Mouse (Mus musculus) heart, postnatal 36 days (tissue): ENCODE data around the gene Tnk1. TPM values are rescaled to one million over a fixed set of nuclear protein-coding genes. Genes with fewer than 3 reads are reported as not detected.

Source experiments
- DNase-seq, 2 experiments: peaks; one replicate each; pipeline ENCODE4 v3.0.0; 2021 to 2022
- intact Hi-C: fragments of 180-260 bp; cut with DNase I; formaldehyde crosslinking; loops from one replicate; pipeline ENCODE4 v1.15.1; 2025
- total RNA-seq, 2 experiments: library from RNA; stranded (reverse); gene quantifications; 2 replicates each; pipeline ENCODE4 v1.2.3; 2021

The Tnk1 gene
- total RNA-seq, 2 experiments from 2014 or later: 0.08 to 0.11 TPM

DNA sequence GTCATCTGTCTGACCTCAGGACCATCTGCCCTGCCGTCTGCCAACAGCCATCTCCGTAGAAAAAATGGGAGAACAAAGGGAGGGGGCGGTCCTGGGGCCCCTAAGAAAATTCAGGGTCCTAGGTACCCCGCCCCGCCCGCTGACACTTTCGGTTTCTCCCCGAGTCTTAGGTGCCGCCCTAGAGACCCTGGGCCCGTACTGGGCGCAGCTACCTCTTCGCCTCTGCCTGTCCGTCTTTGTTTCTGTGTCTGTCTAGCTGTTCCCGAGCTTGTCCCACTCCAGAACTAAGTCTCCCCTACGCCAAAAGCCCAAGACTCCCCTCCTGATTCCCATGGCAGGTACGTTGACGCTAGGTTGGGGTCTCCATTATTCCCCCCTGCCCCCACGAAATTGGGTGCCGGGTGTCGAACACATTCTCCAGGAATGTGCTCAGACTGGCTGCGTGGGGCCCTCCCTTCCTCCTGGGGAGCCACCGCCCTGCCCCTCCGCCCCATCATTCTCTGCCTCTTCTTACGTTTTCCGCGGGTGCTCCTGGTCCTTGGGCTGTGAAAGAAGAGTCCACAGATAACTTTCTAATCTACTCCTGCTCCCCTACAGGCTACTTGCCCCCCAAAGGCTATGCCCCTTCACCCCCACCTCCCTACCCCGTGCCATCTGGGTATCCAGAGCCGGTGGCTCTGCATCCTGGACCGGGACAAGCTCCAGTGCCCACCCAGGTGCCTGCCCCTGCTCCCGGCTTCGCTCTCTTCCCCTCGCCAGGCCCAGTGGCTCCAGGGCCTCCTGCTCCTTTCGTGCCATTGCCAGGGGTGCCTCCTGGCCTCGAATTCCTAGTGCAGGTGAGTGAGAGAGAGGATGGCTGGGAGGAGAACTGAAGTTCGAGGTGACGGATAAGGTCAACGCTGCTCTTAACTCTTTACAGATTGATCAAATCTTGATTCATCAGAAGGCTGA is 11.5 kb downstream of the Tnk1 start:
- DNase-seq: peak; percentile 42 to 62
- intact Hi-C loops: loop anchor here (2.0 kb wide), 2 partner anchors 30 to 88 kb away; partner anchors contain the start of gene Polr2a

DNA sequence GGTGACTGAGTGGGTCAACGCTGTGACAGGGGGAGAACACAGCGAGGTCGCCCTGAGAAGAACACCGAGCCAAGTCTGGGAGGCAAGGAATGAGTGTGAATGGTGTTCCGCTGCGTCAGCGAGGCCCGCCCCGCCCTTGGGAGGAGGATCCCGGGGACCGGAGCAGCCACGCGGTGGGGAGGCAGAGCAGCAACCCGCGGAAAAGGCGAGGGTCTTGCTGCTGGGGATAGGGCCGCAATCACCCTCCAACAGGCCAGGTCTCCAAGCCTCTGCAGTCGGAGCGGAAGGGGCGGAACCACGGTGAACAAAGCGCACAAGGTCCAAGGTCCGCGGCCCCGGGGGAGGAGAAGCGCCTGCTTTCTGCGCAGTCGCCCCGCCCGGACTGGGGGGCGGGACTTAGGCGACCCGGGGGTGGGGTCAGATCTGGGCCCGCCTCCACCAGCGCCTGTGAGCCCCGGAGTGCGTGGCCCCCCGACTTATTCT is 12.3 kb downstream of the Tnk1 start, which contains the start of gene Plscr3:
Gene Plscr3 (plus strand): TSS at position 179 of the 483 bp plus-strand sequence.
- intact Hi-C loops: loop anchor here (2.0 kb wide), 2 partner anchors 31 to 87 kb away; partner anchors contain the start of gene Polr2a
- peak; percentile 94 to 95 for DNase-seq

DNA sequence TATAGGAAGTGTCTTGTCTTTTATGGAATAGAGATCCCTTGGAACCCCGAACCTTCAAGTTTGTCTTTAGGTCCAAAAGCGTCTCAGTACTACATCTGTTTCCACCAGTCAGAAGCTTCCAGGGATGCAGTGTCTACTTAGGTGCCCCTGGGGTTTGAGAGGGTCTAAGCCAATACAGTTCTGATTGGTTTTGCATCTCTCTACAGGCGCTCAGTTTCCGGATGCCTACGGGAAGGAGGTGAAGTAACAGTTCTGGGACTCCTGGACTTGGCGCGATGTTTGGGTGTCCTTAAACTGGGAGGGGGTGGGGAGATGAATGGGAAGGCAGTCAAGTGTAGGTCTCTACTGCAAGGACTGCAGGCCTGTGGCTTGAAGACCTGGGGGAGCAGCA is 19.8 kb downstream of the Tnk1 start:
- no peak for DNase-seq
- intact Hi-C loops: loop anchor here (2.0 kb wide), 1 partner anchor 38 kb away; no protein-coding TSS in a partner anchor

DNA sequence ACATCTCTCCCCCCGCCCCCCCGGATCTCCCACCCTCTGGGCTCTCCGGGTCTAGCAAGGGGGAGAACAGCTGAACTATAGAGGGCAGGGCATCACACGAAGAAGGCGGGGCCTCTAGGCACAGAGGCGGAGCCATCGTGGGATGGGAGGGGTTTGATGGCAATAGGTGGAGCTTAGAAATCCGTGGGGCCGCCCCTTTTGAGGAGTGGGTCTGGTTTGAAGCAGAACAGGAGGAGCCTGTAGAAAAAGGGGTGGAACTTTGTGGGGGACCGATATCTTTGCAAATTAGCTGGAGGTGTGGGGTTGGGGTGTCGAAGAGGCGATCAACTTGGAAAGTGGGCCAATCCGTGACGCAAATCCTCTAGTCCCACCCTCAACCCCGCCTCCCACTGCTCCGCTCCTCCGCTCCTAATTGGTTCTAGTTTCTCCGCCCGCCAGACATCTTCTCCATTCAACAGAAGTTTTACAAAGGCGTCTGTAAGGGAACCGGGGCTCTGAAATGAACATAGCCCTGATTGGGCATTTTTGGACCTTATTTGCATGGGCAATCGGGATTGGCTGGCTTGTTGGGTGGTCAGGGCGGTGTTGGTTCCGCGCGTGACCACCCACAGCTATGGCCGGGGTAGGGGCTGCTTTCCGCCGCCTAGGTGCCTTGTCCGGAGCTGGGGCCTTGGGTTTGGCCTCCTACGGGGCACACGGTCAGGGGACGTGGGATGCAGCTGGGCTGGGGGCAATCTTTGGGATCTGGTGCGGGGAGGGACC is 20.4 kb downstream of the Tnk1 start, which contains the start of gene Tmem256:
Gene Tmem256 (plus strand): TSS at position 563 of the 762 bp plus-strand sequence.
- peak; percentile 92 to 95 for DNase-seq
- intact Hi-C loops: loop anchor here (2.0 kb wide), 1 partner anchor 39 kb away; no protein-coding TSS in a partner anchor

DNA sequence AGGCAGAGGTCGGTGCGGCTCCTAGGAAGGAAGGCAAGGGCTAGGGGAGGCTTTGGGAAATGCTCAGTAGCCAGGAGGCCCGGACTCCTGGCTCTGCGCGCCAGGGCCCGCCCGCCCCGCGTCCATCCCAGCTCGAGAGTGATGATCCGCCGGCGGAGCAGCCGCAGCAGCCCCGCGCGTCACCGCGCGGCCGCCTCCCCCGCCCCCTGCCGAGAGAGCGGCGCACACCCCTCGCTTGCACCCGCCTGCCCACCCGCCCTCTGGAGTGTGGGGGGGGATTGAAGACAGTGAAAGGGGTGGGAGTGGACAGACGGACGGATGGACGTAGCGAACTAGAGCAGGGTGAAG is 21.0 kb downstream of the Tnk1 start, which contains the start of gene Nlgn2:
Gene Nlgn2 (minus strand): TSS at position 181 of the 348 bp plus-strand sequence.
- intact Hi-C loops: no loop called here
- DNase-seq: no peak

DNA sequence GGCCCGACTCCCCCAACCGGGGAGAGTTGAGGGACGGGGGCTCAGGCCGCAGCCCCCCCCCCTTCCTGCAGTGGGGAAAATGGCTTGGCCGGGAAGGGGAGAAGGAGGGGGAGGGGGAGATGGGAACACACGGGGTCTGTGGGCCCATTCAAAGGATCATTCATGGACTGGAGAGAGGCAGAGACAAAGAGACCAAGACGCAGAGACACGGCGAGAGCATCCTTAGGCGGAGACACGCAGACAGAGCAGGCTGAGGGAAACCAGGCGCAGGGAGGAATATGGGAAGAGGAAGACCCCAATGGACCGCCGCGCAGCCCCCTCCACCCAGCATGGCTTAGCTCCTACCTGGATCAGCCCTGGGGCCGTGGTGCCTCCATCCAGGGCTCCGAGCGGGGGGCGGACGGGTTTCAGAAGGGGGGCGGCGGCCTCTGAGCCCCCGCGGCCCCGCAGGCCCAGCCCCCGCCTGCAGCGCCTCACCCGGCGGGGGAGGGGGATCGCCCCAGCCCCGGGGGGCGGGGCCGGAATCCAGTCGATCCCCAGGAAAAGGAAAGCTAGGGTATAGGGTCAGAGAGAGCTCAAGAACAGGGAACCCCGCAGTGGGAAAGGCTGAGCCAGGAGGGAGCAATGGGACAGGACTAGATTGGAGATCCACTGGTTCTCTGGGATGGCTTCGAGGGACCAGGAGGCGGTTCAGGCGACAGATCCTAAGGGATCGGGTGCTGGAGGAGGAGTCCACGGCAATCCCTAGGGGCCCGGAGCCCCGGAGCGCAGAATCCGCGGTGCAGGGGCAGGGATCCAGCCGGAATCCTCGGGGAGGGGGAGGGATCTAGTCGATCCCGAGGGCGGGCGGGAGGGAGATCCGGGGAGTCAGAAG is 21.6 kb downstream of the Tnk1 start:
- intact Hi-C loops: no loop called here
- peak in 1 of 2 experiments; percentile 42 for DNase-seq

DNA sequence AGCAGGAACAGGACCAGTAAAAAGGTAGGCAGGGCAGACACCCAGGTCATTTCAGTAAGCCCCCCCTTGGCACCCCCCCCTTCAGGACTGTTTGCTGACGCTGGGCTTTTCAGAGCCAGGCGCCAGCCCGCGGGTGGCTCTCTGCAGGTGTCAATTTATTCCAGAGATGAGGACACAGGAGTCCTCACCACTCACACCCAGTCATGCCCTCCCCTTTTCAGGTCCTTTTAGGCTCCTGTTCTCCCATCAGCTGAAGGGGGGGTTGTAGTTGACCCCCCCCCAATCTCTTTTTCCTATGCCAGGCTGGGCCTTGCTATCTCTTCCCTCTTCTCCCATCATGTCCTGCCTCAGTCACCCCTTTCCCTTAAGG is 22.6 kb downstream of the Tnk1 start:
- DNase-seq: no peak
- intact Hi-C loops: loop anchor here (2.0 kb wide), 1 partner anchor 33 kb away; no protein-coding TSS in a partner anchor

DNA sequence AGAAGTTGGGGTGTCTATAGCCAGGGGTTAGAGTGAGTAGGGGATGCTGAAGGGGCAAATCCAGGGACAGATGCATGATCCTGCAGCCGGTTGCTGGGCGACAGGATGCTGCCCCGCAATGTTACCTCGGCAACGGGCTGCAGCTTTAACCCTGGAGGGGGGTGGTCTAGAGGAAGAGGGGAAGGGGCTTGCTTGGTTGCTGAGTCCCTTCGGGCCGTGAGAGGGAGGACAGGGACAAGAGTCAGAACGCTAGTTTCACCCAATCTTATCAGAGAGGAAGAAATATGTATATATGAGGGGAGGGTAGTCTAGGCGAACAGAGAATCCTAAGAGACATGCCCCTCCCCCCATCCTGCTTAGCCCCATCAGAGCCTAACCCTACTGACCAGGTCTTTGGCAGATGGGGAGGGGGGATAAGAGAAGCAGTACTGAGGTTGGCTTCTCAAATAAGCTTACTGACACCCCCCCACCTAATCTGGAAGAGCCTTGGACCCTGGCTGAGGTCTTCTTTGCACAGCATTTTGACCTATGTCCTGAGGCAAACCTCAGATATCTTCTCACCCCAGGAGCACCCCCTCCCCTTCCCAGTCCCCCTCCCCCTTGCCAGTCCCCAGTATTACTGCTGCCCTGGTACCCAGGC is 23.1 kb downstream of the Tnk1 start:
- intact Hi-C loops: loop anchor here (2.0 kb wide), 1 partner anchor 33 kb away; no protein-coding TSS in a partner anchor

DNA sequence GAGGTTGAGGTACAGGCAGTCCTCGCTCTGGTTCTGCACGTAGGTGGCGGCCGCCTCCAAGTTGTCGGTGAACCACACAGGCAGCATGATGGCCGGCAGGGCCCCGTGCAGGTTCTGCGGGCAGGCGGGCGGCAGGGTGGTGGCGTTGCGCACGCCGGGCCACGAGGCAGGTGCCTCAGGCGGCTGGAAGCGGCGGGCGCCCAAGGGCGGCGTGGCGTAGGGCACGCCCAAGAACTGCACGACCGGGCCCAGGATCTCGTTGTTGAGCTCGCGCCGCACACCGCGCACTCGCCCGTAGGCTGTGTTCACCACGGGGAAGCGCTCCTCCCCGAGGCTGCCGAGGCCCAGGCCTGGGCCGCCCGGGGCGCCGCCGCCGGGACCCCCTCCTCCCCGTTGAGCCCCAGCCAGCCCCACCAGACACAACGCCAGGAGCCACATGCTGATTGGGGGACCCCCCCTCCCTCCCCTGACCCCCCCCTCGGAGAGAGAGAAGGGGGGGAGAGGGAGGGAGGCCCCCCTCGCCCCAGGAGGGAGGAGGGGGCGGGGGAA is 24.5 kb downstream of the Tnk1 start:
- intact Hi-C loops: loop anchor here (2.0 kb wide), 1 partner anchor 31 kb away; no protein-coding TSS in a partner anchor
- no peak for DNase-seq

More for the DNA sequence above, 23.1 kb downstream of the Tnk1 start:
- no peak for DNase-seq

DNA sequence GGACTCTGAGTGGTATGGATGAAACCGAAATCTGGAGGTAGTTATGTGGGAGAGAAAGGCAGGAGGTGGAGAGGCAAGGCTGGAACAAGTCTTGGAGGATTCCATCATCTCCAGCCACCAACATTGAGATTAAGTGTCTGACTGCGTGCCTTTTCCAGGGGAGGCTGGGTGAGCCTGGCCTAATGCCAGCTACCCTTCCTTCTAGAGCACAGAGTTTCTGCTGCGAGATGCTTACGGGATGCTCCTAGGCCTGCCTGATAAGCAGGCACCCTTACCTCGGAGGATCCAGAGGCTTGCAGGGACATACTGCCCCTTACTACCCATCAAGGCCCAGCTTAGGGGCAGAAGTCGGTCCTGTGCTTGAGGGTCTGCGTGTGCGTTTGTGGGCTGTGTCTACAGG is 25.0 kb downstream of the Tnk1 start:
- intact Hi-C loops: no loop called here
- no peak for DNase-seq

DNA sequence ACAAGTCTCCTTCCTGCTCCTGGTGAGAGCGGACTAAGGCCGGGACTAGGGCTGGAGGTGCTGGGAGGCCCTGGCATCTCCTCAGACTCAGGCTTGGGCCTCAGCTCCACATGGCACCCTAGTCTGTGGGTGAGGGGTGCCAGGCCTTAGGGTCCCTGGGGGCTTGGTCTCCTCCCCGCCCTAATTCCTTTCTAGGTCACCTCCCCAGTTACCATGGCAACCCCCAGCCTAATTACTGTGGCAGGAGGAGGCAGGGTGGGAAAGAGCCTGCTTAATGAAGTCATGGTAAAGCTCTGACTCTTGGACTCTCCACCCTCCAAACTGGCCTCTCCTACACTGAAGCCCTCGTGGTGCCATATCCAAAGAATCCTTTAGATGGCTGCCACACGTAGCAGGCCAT is 29.7 kb downstream of the Tnk1 start:
- intact Hi-C loops: no loop called here
- no peak for DNase-seq

DNA sequence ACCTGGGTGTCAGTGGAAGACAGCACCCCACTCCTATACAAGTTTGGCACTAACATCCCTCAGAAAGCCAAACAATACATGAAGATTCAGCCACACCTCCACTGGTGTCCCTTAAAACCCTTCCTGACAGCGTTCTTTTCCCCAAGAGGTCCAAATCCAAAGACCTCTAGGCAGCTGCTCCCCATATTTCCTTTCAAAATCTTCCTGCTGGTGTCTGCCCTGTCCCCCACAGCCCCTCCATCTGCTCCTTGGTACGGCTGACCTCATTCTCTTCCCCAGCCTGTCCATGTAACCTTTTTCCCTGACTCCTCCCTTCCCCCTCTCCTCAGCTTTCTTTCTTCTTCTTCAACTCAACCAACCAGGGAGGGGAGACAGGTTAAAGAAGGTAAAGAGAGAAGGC is 35.1 kb downstream of the Tnk1 start:
- intact Hi-C loops: loop anchor here (5.0 kb wide), 1 partner anchor 44 kb away; no protein-coding TSS in a partner anchor
- DNase-seq: no peak

DNA sequence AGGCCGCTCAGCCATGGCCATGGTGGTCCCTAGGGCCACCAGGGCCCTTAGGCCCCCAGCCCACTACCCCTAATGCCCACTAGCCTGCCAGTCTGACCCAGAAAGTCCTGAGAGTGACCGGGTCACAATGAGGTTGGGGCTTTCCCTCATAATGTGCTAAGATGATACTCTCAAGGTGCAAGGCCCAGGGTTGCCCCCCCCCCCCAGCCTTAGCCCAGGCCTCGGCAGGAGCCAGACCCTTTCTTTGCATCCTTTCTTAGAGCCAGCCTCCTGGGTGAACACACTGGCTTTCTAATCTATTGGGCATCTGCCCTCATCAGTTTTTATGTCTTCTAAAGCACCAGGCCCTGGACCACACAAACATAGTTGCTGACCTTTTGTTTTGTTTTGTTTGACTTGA is 36.5 kb downstream of the Tnk1 start, which contains the start of gene Spem1:
Gene Spem1 (minus strand): TSS at position 101 of the 400 bp plus-strand sequence.
- DNase-seq: no peak
- intact Hi-C loops: loop anchor here (5.0 kb wide), 1 partner anchor 45 kb away; no protein-coding TSS in a partner anchor

DNA sequence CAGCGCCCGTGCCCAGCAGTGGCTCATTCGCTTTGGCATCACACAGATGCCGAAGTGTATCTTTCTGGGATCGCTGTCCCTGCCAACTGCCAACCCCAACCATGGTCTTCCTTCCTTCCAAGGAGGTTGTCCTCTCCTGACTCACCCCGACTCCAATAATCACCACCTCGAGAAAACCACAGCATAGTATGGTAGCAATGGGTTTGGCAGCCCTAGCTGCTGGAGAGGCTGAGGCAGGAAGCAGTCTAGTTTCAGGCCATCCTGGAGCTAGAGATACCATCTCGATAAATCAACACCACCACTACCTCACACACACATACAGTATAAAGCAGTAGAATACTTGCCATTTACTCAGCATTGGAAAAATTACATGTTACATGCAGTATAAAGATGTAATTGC is 39.7 kb downstream of the Tnk1 start:
- DNase-seq: no peak
- intact Hi-C loops: no loop called here

DNA sequence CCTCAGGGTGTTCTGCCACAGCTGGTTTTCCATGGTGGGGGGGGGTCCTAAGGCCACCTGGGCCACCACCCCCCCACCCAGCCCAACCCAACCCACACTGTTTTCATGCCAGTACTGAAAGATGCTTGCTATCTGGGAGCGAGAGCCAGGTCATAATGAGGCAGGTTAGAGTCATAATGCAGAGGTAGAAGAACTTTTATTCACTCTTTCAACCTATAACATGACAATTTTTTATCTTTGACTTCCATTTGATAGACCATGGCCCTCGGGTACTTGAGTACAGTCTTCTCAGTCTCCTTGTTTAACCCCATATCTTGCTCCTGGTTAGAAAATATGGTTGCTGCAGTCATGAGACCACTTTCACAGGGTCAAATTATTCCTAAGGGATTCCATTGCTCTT is 40.2 kb downstream of the Tnk1 start, which contains the start of gene Spem2:
Gene Spem2 (minus strand): TSS at position 101 of the 400 bp plus-strand sequence.
- intact Hi-C loops: no loop called here
- DNase-seq: no peak

DNA sequence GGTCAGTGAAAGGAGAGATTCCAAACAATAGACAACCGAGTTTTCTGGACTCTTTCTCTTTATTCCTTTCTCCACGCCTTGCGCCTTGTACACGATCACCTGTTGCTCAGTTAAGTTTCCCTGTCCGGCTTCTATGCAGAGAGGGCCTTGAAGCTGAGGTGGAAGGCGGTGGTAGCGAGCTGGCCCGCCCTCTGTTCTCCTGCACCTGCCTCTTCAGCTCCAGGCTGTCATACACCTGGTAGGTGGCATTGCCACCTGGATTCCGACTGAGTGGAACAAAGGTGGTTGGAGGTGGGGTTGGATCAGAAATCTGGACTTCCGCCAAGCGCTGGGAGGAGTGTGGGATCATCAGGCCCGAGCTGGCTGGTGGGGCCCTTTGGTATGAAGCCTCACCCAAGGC is 42.0 kb downstream of the Tnk1 start:
- no peak for DNase-seq
- intact Hi-C loops: no loop called here

DNA sequence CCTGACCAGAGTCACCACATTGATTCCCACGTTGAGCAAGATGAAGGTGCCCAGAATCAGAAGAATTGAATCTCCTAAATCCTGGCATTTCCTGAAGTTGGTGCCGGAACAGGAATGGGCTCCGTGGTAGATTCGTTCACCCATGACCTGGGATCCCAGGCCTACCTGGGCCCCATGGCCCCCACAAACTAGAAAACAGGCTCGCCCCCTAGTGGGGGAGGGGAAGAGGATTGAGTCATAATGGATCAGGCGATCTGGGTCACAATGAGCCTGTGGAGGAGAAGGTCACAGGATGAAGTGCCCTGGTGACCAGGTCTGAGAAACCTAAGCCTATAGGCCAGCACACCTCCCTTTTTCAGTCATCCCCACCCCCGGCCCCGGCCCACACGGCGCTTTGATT is 43.4 kb downstream of the Tnk1 start, which contains the start of gene Gm39566:
Gene Gm39566 (minus strand): TSS at position 144 of the 400 bp plus-strand sequence.
- DNase-seq: no peak
- intact Hi-C loops: no loop called here

DNA sequence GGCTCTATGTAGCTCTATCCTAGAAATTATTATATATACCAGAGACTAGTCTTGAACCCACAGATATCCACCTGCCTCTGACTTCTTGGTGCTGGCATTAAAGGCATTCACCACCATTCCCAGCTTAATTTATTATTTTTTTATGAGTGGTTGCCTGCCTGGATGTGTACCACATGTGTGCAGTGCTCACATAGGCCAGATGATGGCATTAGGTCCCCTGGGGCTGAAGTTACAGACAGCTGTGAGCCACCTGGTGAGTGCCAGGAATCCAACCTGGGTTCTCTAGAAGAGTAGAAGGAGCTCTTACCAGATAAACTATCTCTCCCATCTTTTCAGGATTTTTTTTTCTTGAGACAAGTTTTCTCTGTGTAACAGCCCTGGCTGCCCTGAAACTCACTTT is 48.2 kb downstream of the Tnk1 start:
- intact Hi-C loops: no loop called here
- no peak for DNase-seq

DNA sequence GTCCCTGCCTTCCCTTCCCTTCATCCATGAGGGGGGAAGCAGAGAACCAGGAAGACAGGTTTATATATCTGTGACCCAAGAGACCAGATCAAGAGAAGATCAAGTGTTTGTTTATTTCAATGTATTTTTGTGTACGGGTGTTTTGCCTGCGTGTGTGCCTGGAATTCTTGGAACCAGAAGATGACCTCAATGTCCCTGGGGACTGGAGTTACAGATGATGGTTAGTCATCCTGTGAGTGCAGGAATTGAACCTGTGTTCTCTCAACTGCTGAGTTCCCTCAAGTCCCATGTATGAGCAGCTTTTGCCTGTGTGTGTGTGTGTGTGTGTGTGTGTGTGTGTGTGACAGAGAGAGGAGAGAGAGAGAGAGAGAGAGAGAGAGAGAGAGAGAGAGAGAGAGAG is 50.9 kb downstream of the Tnk1 start:
- no peak for DNase-seq
- intact Hi-C loops: no loop called here
